In genomic region chr4:107980002-107980600, GRCm38 (mm10) we compare ENCODE assay signal across 21 mouse cellular contexts. TPM values are rescaled to one million over a fixed set of nuclear protein-coding genes. Genes with fewer than 3 reads are reported as not detected.
DNase-seq lines count a peak whose midpoint lies in the region; ATAC-seq and TF ChIP-seq lines count a peak whose summit lies in the region.
"Had no signal": no experiment of that assay in that cellular context is flagged by ENCODE, and none has a peak within 500 bp of the region (broad histone marks: within the 10 kb centered on the region; RNA-seq: fewer than 3 reads in every experiment).

No protein-coding gene starts in this region.

- no peak overlapping the region for H3K4me2 ChIP-seq in forebrain, embryonic 14.5 days (ENCODE audit: low read length)
- no peak overlapping the region for H3K4me2 ChIP-seq in forebrain, embryonic 12.5 days
- no peak overlapping the region for H3K4me2 ChIP-seq in liver, embryonic 12.5 days
- H3K4me2 ChIP-seq: embryonic facial prominence, embryonic 13.5 days; midbrain, embryonic 15.5 days; neural tube, embryonic 12.5 days had no signal

- WGBS in forebrain, embryonic 14.5 days = 63% methylated on average over 6 of the region's 6 CpGs
- WGBS in forebrain, embryonic 12.5 days = 74% methylated on average over 6 of the region's 6 CpGs
- 69% methylated on average over 6 of the region's 6 CpGs for WGBS in kidney, adult 2 months
- 67% methylated on average over 6 of the region's 6 CpGs for WGBS in liver, embryonic 12.5 days (ENCODE audit: insufficient replicate concordance)

- H3K4me3 ChIP-seq in forebrain, embryonic 14.5 days (ENCODE audit: low read depth, low read length) = no peak overlapping the region
- H3K4me3 ChIP-seq in forebrain, embryonic 12.5 days (replicated peaks) = no peak overlapping the region
- H3K4me3 ChIP-seq in kidney, adult 2 months (ENCODE audit: insufficient read depth, low read depth, low read length) = no peak overlapping the region
- H3K4me3 ChIP-seq in testis, adult 2 months (ENCODE audit: control insufficient read depth, low read depth, low read length) = peak overlapping the region; percentile 53
- H3K4me3 ChIP-seq in liver, embryonic 12.5 days = no peak overlapping the region
- H3K4me3 ChIP-seq: embryonic facial prominence, embryonic 13.5 days; midbrain, embryonic 15.5 days; neural tube, embryonic 12.5 days had no signal

- H3K27ac ChIP-seq in forebrain, embryonic 14.5 days (ENCODE audit: low read depth, low read length) = peak overlapping the region; percentile 33; the same call in 1 of the 2 replicates
- no peak overlapping the region for H3K27ac ChIP-seq in forebrain, embryonic 12.5 days
- peak overlapping the region; percentile 17; the same call in 1 of the 2 replicates for H3K27ac ChIP-seq in kidney, adult 2 months (ENCODE audit: insufficient read depth, low read depth, low read length)
- no peak overlapping the region for H3K27ac ChIP-seq in testis, adult 2 months (ENCODE audit: control insufficient read depth, insufficient read depth, low read depth, low read length)
- no peak overlapping the region for H3K27ac ChIP-seq in liver, embryonic 12.5 days
- H3K27ac ChIP-seq: embryonic facial prominence, embryonic 13.5 days; midbrain, embryonic 15.5 days; neural tube, embryonic 12.5 days had no signal

- H3K9ac ChIP-seq in forebrain, embryonic 14.5 days (ENCODE audit: low read length) = no peak overlapping the region
- no peak overlapping the region for H3K9ac ChIP-seq in forebrain, embryonic 12.5 days
- H3K9ac ChIP-seq in liver, embryonic 12.5 days = no peak overlapping the region
- H3K9ac ChIP-seq: embryonic facial prominence, embryonic 13.5 days; midbrain, embryonic 15.5 days; neural tube, embryonic 12.5 days had no signal

- H3K27me3 ChIP-seq in forebrain, embryonic 14.5 days (replicated peaks; ENCODE audit: control insufficient read depth, insufficient read depth, low read length) = no peaks in the 10 kb centered on the region
- no peaks in the 10 kb centered on the region for H3K27me3 ChIP-seq in forebrain, embryonic 12.5 days
- H3K27me3 ChIP-seq in kidney, adult 2 months (replicated peaks; ENCODE audit: control insufficient read depth, insufficient read depth, low read length) = no peaks in the 10 kb centered on the region
- H3K27me3 ChIP-seq in testis, adult 2 months (ENCODE audit: control insufficient read depth, insufficient read depth, low read length) = no peaks in the 10 kb centered on the region
- peaks cover 14% of the 10 kb centered on the region; the same call in 1 of the 2 replicates for H3K27me3 ChIP-seq in liver, embryonic 12.5 days (replicated peaks)
- H3K27me3 ChIP-seq: embryonic facial prominence, embryonic 13.5 days; midbrain, embryonic 15.5 days; neural tube, embryonic 12.5 days had no signal

- DNase-seq in forebrain, embryonic 14.5 days (ENCODE audit: low spot score) = no peak
- DNase-seq in kidney, adult 2 months = no peak
- no peak for DNase-seq in kidney, adult 8-10 months
- no peak for DNase-seq in testis, postnatal 14 days (ENCODE audit: low spot score)
- no peak for DNase-seq in adrenal gland, adult 18-20 months (ENCODE audit: low spot score in 2 of 2)
- DNase-seq: gastrocnemius, postnatal 14 days; heart, postnatal 10 days; right cerebral cortex, postnatal 4 days; thymus, adult 18-20 months had no signal

- no peaks in the 10 kb centered on the region for H3K36me3 ChIP-seq in forebrain, embryonic 14.5 days (ENCODE audit: control insufficient read depth, insufficient read depth, low read length)
- H3K36me3 ChIP-seq in forebrain, embryonic 12.5 days (replicated peaks) = no peaks in the 10 kb centered on the region
- no peaks in the 10 kb centered on the region for H3K36me3 ChIP-seq in kidney, adult 2 months (ENCODE audit: control insufficient read depth, insufficient read depth, low read length)
- no peaks in the 10 kb centered on the region for H3K36me3 ChIP-seq in testis, adult 2 months (ENCODE audit: control insufficient read depth, insufficient read depth, low read length)
- H3K36me3 ChIP-seq in liver, embryonic 12.5 days = no peaks in the 10 kb centered on the region
- H3K36me3 ChIP-seq: embryonic facial prominence, embryonic 13.5 days; midbrain, embryonic 15.5 days; neural tube, embryonic 12.5 days had no signal

- no peak for TF ChIP-seq CTCF in kidney, adult 2 months (conservative IDR thresholded peaks at IDR 0.05; ENCODE audit: insufficient read depth, insufficient read length, low read depth, low read length)
- TF ChIP-seq CTCF in testis, adult 2 months (IDR thresholded peaks at IDR 0.05; ENCODE audit: control insufficient read depth, insufficient read depth, insufficient replicate concordance, low read depth, low read length) = no peak

- no peaks in the 10 kb centered on the region for H3K9me3 ChIP-seq in forebrain, embryonic 14.5 days (replicated peaks; ENCODE audit: control insufficient read depth, low read length)
- H3K9me3 ChIP-seq in forebrain, embryonic 12.5 days = no peaks in the 10 kb centered on the region
- H3K9me3 ChIP-seq in liver, embryonic 12.5 days (replicated peaks) = no peaks in the 10 kb centered on the region
- H3K9me3 ChIP-seq: embryonic facial prominence, embryonic 13.5 days; midbrain, embryonic 15.5 days; neural tube, embryonic 12.5 days had no signal

- TF ChIP-seq POLR2A in kidney, adult 2 months (IDR thresholded peaks at IDR 0.05; ENCODE audit: low read depth, low read length) = no peak
- no peak for TF ChIP-seq POLR2A in testis, adult 2 months (IDR thresholded peaks at IDR 0.05; ENCODE audit: control insufficient read depth, low read depth, low read length)

- no peaks in the 10 kb centered on the region for H3K4me1 ChIP-seq in forebrain, embryonic 14.5 days (ENCODE audit: control insufficient read depth, insufficient read depth, low read length)
- H3K4me1 ChIP-seq in forebrain, embryonic 12.5 days = no peaks in the 10 kb centered on the region
- H3K4me1 ChIP-seq in kidney, adult 2 months (ENCODE audit: control insufficient read depth, insufficient read depth, low read length) = no peaks in the 10 kb centered on the region
- peaks cover 11% of the 10 kb centered on the region for H3K4me1 ChIP-seq in testis, adult 2 months (ENCODE audit: control insufficient read depth, insufficient read depth, low read length)
- no peaks in the 10 kb centered on the region for H3K4me1 ChIP-seq in liver, embryonic 12.5 days
- H3K4me1 ChIP-seq: neural tube, embryonic 12.5 days had no signal

- ATAC-seq in forebrain, embryonic 14.5 days = no peak
- ATAC-seq in forebrain, embryonic 12.5 days (ENCODE audit: low FRiP score) = no peak
- no peak for ATAC-seq in liver, embryonic 12.5 days
- ATAC-seq: intestine, embryonic 16.5 days; midbrain, embryonic 15.5 days had no signal

RNA-seq across cellular contexts. Expression of gene Slc1a7, which starts 12.0 kb away (rescaled TPM):
- polyA plus RNA-seq in forebrain, embryonic 14.5 days (2014; fragmentation: Nextera tagmentation; extraction: Ambion mirVana) = not detected in 2 replicates
- not detected in 2 replicates for polyA plus RNA-seq in forebrain, embryonic 12.5 days (2016; fragmentation: Nextera tagmentation; extraction: Ambion mirVana)
- polyA plus RNA-seq in kidney, adult 2 months (2012; rRNA removed) = 0.03 and 0.16 TPM in 2 replicates
- 2.2 and 2.9 TPM in 2 replicates for polyA plus RNA-seq in testis, adult 2 months (2012; rRNA removed)
- not detected in 2 replicates for polyA plus RNA-seq in liver, embryonic 12.5 days (2016; fragmentation: Nextera tagmentation; extraction: Ambion mirVana)
- total RNA-seq in adrenal gland, adult 18-20 months (2021) = under 1 TPM; 0.27 to 0.45 TPM
- total RNA-seq: common myeloid progenitor, adult 5-6 weeks; megakaryocyte progenitor cell, adult 5-6 weeks had no signal
- polyA plus RNA-seq: C2C12; embryonic facial prominence, embryonic 13.5 days; limb, embryonic 11.5 days; liver, embryonic 16.5 days; midbrain, embryonic 15.5 days; neural tube, embryonic 12.5 days had no signal

RNA-seq across cellular contexts. Expression of gene Cpt2, which starts 56.7 kb away (rescaled TPM):
- polyA plus RNA-seq in forebrain, embryonic 14.5 days (2014; fragmentation: Nextera tagmentation; extraction: Ambion mirVana) = 20.3 and 21.0 TPM in 2 replicates
- polyA plus RNA-seq in forebrain, embryonic 12.5 days (2016; fragmentation: Nextera tagmentation; extraction: Ambion mirVana) = 25.1 and 25.4 TPM in 2 replicates
- 169 and 173 TPM in 2 replicates for polyA plus RNA-seq in kidney, adult 2 months (2012; rRNA removed)
- polyA plus RNA-seq in testis, adult 2 months (2012; rRNA removed) = 44.1 and 52.1 TPM in 2 replicates
- 40.1 and 42.7 TPM in 2 replicates for polyA plus RNA-seq in liver, embryonic 12.5 days (2016; fragmentation: Nextera tagmentation; extraction: Ambion mirVana)
- total RNA-seq in adrenal gland, adult 18-20 months (2021) = 100 to 1,000 TPM; 167 to 236 TPM

Comparison
In these comparisons a context has a peak if more than half of its experiments do, and no peak if none do; other contexts are left out.
1. H3K27ac ChIP-seq: peak in forebrain, embryonic 14.5 days (single experiment) and kidney, adult 2 months (single experiment); none in forebrain, embryonic 12.5 days (single experiment), testis, adult 2 months (single experiment) and liver, embryonic 12.5 days (single experiment).